Comparison of ENCODE assay signal across 8 mouse cellular contexts in genomic region chr10:123265241-123265790, GRCm38 (mm10). TPM values are rescaled to one million over a fixed set of nuclear protein-coding genes. Genes with fewer than 3 reads are reported as not detected.
DNase-seq lines count a peak whose midpoint lies in the region; ATAC-seq and TF ChIP-seq lines count a peak whose summit lies in the region.

No protein-coding gene starts in this region.

- no peaks in the 10 kb centered on the region for H3K4me1 ChIP-seq in cortical plate, adult 2 months (ENCODE audit: control insufficient read depth, insufficient read depth, low read length)
- no peaks in the 10 kb centered on the region for H3K4me1 ChIP-seq in forebrain, postnatal 0 days (ENCODE audit: insufficient read depth)
- no peaks in the 10 kb centered on the region; the same call in 1 of the 2 replicates for H3K4me1 ChIP-seq in midbrain, postnatal 0 days (ENCODE audit: insufficient read depth, low read length)

- H3K4me3 ChIP-seq in layer of hippocampus, adult 2 months: peak overlapping the region; percentile 69
- H3K4me3 ChIP-seq in cortical plate, adult 2 months (ENCODE audit: insufficient read depth, low read length): peak overlapping the region; percentile 86
- H3K4me3 ChIP-seq in forebrain, postnatal 0 days (ENCODE audit: low read depth, low read length): peak overlapping the region; percentile 49
- peak overlapping the region; percentile 72 for H3K4me3 ChIP-seq in midbrain, postnatal 0 days (ENCODE audit: low read depth, low read length)

- TF ChIP-seq POLR2A in cortical plate, adult 2 months (IDR thresholded peaks at IDR 0.05; ENCODE audit: extremely low read depth, insufficient read depth, low read length): no peak

- peak overlapping the region; percentile 79 for H3K9ac ChIP-seq in forebrain, postnatal 0 days
- H3K9ac ChIP-seq in midbrain, postnatal 0 days (replicated peaks; ENCODE audit: low read length, poor library complexity, severe bottlenecking): peak overlapping the region; percentile 59

- no peak for TF ChIP-seq CTCF in layer of hippocampus, adult 2 months (conservative IDR thresholded peaks at IDR 0.05)
- TF ChIP-seq CTCF in cortical plate, adult 2 months (IDR thresholded peaks at IDR 0.05; ENCODE audit: extremely low read depth, insufficient read depth, low read length): no peak
- no peak for TF ChIP-seq CTCF in forebrain, postnatal 0 days (IDR thresholded peaks at IDR 0.05; ENCODE audit: low read depth)
- TF ChIP-seq CTCF in midbrain, postnatal 0 days (IDR thresholded peaks at IDR 0.05): no peak

- H3K27me3 ChIP-seq in forebrain, postnatal 0 days (ENCODE audit: insufficient read depth, low read length): no peaks in the 10 kb centered on the region; the same call in none of the 2 replicates
- no peaks in the 10 kb centered on the region for H3K27me3 ChIP-seq in midbrain, postnatal 0 days (ENCODE audit: insufficient read depth, low read length)

- H3K36me3 ChIP-seq in forebrain, postnatal 0 days (ENCODE audit: insufficient read depth): no peaks in the 10 kb centered on the region
- no peaks in the 10 kb centered on the region for H3K36me3 ChIP-seq in midbrain, postnatal 0 days (ENCODE audit: insufficient read depth, low read length)

- DNase-seq in layer of hippocampus, adult 2 months (ENCODE audit: low spot score in 2 of 2): no peak
- no peak for DNase-seq in layer of hippocampus, adult 9-10 months (ENCODE audit: low spot score)
- DNase-seq in forebrain, postnatal 0 days: no peak
- DNase-seq in layer of hippocampus, postnatal 25 days (ENCODE audit: extremely low spot score in 1 of 2, low spot score in 1 of 2): peak; percentile 21 to 26
- DNase-seq in midbrain, postnatal 0 days (ENCODE audit: low spot score): peak; percentile 9
- DNase-seq in thymus, postnatal 25 days: no peak
- no peak for DNase-seq in thymus, postnatal 10 days (ENCODE audit: low spot score in 2 of 2)

- peak; percentile 18 for ATAC-seq in forebrain, postnatal 0 days
- ATAC-seq in midbrain, postnatal 0 days (ENCODE audit: low FRiP score): peak; percentile 52

- H3K4me2 ChIP-seq in forebrain, postnatal 0 days (ENCODE audit: low read depth): peak overlapping the region; percentile 62
- H3K4me2 ChIP-seq in midbrain, postnatal 0 days (ENCODE audit: low read depth, low read length, poor library complexity, severe bottlenecking): peak overlapping the region; percentile 72

- WGBS in forebrain, postnatal 0 days: 2% methylated on average over 45 of the region's 50 CpGs
- WGBS in midbrain, postnatal 0 days: 1% methylated on average over 43 of the region's 50 CpGs

- H3K27ac ChIP-seq in layer of hippocampus, adult 2 months: peak overlapping the region; percentile 79
- peak overlapping the region; percentile 84 for H3K27ac ChIP-seq in cortical plate, adult 2 months (ENCODE audit: insufficient read depth, low read length)
- H3K27ac ChIP-seq in forebrain, postnatal 0 days (ENCODE audit: low read depth, low read length): peak overlapping the region; percentile 73
- H3K27ac ChIP-seq in midbrain, postnatal 0 days (ENCODE audit: low read depth, low read length): peak overlapping the region; percentile 69

- no peaks in the 10 kb centered on the region for H3K9me3 ChIP-seq in forebrain, postnatal 0 days (ENCODE audit: low read length)
- no peaks in the 10 kb centered on the region for H3K9me3 ChIP-seq in midbrain, postnatal 0 days (ENCODE audit: low read length)

RNA-seq across cellular contexts. Expression of gene Fam19a2, which starts 1.5 kb away (rescaled TPM):
- total RNA-seq in layer of hippocampus, adult 2 months (2021): 10 to 100 TPM; 49.3 to 51.7 TPM
- 28.2 and 30.0 TPM in 2 replicates for polyA plus RNA-seq in cortical plate, adult 2 months (2012; rRNA removed)
- 134 and 138 TPM in 2 replicates for total RNA-seq in forebrain, postnatal 0 days (2014; rRNA removed)
- 62.0 and 62.9 TPM in 2 replicates for polyA plus RNA-seq in forebrain, postnatal 0 days (2015; fragmentation: Nextera tagmentation; extraction: Ambion mirVana)
- total RNA-seq in layer of hippocampus, postnatal 25 days (2021): 10 to 100 TPM; 47.4 to 51.3 TPM
- total RNA-seq in midbrain, postnatal 0 days (2014; rRNA removed): 146 and 167 TPM in 2 replicates
- polyA plus RNA-seq in midbrain, postnatal 0 days (2015; fragmentation: Nextera tagmentation; extraction: Ambion mirVana): 68.3 and 70.8 TPM in 2 replicates

Comparison
In these comparisons a context has a peak if more than half of its experiments do, and no peak if none do; other contexts are left out.
1. DNase-seq: peak in layer of hippocampus, postnatal 25 days (2 of 2) and midbrain, postnatal 0 days (single experiment); none in layer of hippocampus, adult 2 months (0 of 2), layer of hippocampus, adult 9-10 months (single experiment), forebrain, postnatal 0 days (single experiment), thymus, postnatal 25 days (single experiment) and thymus, postnatal 10 days (0 of 2).
2. Peak in every context shown above with its lines, with median percentiles within 50 percentile points of each other: H3K27ac ChIP-seq and H3K4me3 ChIP-seq.